8 mouse cellular contexts compared by ENCODE assay signal in the genomic region with DNA sequence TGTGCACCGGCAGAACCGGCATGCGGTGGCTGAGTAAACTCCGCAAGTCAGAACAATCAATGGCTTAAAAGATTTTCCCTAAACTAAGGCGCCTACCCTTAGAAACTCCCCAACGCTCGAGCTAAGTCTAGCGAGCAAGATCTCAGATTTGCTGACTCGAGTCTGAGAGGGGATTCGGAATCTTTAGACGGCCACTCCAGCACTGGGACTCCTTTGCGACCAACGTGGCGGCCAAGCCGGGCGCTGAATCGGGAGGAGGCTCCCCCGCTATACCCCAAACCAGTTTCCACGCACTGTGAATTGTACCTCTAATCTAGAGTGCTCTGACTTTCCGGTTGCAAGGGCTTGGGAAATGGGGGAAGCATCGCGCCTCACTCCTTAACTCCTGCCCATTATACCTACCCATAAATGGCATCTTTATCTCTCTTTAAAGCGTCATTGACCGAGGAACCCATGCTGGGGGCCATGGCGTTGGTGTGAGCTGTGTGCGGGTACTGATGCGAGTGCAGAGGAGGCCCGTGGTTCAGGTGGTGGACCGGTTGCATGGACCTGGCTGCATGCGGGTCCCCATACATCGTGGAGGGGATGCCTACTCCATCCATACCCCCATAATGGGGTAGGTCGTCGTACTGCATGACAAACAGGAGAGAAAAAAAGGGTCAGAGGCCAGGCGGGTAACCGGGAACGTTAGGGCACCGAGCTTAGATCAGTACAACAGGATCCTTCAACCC. TPM values are rescaled to one million over a fixed set of nuclear protein-coding genes. Genes with fewer than 3 reads are reported as not detected.
DNase-seq lines count a peak whose midpoint lies in the region; ATAC-seq and TF ChIP-seq lines count a peak whose summit lies in the region.

No protein-coding gene starts in this region.

- H3K9me3 ChIP-seq in kidney, embryonic 15.5 days (replicated peaks) = no peaks in the 10 kb centered on the region
- no peaks in the 10 kb centered on the region for H3K9me3 ChIP-seq in heart, embryonic 14.5 days (ENCODE audit: control insufficient read depth, low read length)
- no peaks in the 10 kb centered on the region for H3K9me3 ChIP-seq in limb, embryonic 14.5 days (ENCODE audit: control insufficient read depth, low read length)

- peak overlapping the region; percentile 59 for H3K4me3 ChIP-seq in kidney, embryonic 15.5 days (replicated peaks)
- H3K4me3 ChIP-seq in heart, embryonic 14.5 days (ENCODE audit: control insufficient read depth in 1 of 2, insufficient read depth in 1 of 2, low read depth in 1 of 2, low read length in 2 of 2) = peak overlapping the region; percentile 63 to 93
- peak overlapping the region; percentile 32 for H3K4me3 ChIP-seq in limb, embryonic 14.5 days (replicated peaks; ENCODE audit: low read length)
- H3K4me3 ChIP-seq in olfactory bulb, adult 2 months (ENCODE audit: insufficient read depth, low read depth, low read length) = peak overlapping the region; percentile 58

- 2% methylated on average over 37 of the region's 37 CpGs for WGBS in kidney, embryonic 15.5 days
- WGBS in heart, embryonic 14.5 days = under 1% methylated on average over 37 of the region's 37 CpGs
- WGBS in limb, embryonic 14.5 days = 3% methylated on average over 37 of the region's 37 CpGs
- WGBS in olfactory bulb, adult 2 months = 23% methylated on average over 37 of the region's 37 CpGs

- H3K4me2 ChIP-seq in kidney, embryonic 15.5 days = peak overlapping the region; percentile 76
- peak overlapping the region; percentile 96 for H3K4me2 ChIP-seq in heart, embryonic 14.5 days (ENCODE audit: low read length)
- peak overlapping the region; percentile 95 for H3K4me2 ChIP-seq in limb, embryonic 14.5 days (replicated peaks; ENCODE audit: low read depth, low read length, severe bottlenecking)

- peak overlapping the region; percentile 89 for H3K27ac ChIP-seq in kidney, embryonic 15.5 days
- peak overlapping the region; percentile 82 to 93 for H3K27ac ChIP-seq in heart, embryonic 14.5 days (replicated peaks in 1 of 2; ENCODE audit: control insufficient read depth in 1 of 2, insufficient read depth in 1 of 2, low read depth in 2 of 2, low read length in 2 of 2)
- no peak overlapping the region for H3K27ac ChIP-seq in limb, embryonic 14.5 days (replicated peaks; ENCODE audit: low read depth, low read length)
- peak overlapping the region; percentile 84 for H3K27ac ChIP-seq in olfactory bulb, adult 2 months (ENCODE audit: insufficient read depth, low read depth, low read length)

- peaks cover 30% of the 10 kb centered on the region for H3K4me1 ChIP-seq in kidney, embryonic 15.5 days
- peaks cover 9 to 23% of the 10 kb centered on the region in 2 experiments for H3K4me1 ChIP-seq in heart, embryonic 14.5 days (ENCODE audit: control insufficient read depth in 2 of 2, insufficient read depth in 2 of 2, low read length in 2 of 2)
- peaks cover 2% of the 10 kb centered on the region; the same call in 1 of the 2 replicates for H3K4me1 ChIP-seq in limb, embryonic 14.5 days (ENCODE audit: control insufficient read depth, insufficient read depth, low read length)
- peaks cover 7% of the 10 kb centered on the region for H3K4me1 ChIP-seq in olfactory bulb, adult 2 months (ENCODE audit: control insufficient read depth, insufficient read depth, low read length)

- TF ChIP-seq POLR2A in limb, embryonic 14.5 days (IDR thresholded peaks at IDR 0.05; ENCODE audit: borderline replicate concordance, extremely low read depth, insufficient read depth, insufficient read length) = no peak
- TF ChIP-seq POLR2A in olfactory bulb, adult 2 months (IDR thresholded peaks at IDR 0.05; ENCODE audit: insufficient read depth, low read depth, low read length) = no peak

- H3K36me3 ChIP-seq in kidney, embryonic 15.5 days = no peaks in the 10 kb centered on the region
- H3K36me3 ChIP-seq in heart, embryonic 14.5 days (ENCODE audit: control insufficient read depth, insufficient read depth, low read length) = peaks cover 38% of the 10 kb centered on the region
- H3K36me3 ChIP-seq in limb, embryonic 14.5 days (ENCODE audit: control insufficient read depth, insufficient read depth, low read length) = no peaks in the 10 kb centered on the region

- peak overlapping the region; percentile 73 for H3K9ac ChIP-seq in kidney, embryonic 15.5 days
- H3K9ac ChIP-seq in heart, embryonic 14.5 days (ENCODE audit: low read length) = peak overlapping the region; percentile 99
- H3K9ac ChIP-seq in limb, embryonic 14.5 days (ENCODE audit: low read depth, low read length, severe bottlenecking) = peak overlapping the region; percentile 46

- H3K27me3 ChIP-seq in kidney, embryonic 15.5 days = 0 out of 2 replicates have a peak, but pooled peaks cover 10% of the 10 kb centered on the region
- H3K27me3 ChIP-seq in heart, embryonic 14.5 days (ENCODE audit: control insufficient read depth, insufficient read depth, low read length) = no peaks in the 10 kb centered on the region
- H3K27me3 ChIP-seq in limb, embryonic 14.5 days (ENCODE audit: control insufficient read depth, insufficient read depth, low read length) = peaks cover 83% of the 10 kb centered on the region

- no peak for ATAC-seq in kidney, embryonic 15.5 days (replicated peaks; ENCODE audit: low FRiP score)
- ATAC-seq in heart, embryonic 14.5 days (ENCODE audit: insufficient number of reproducible peaks, insufficient read depth, low FRiP score, low read depth) = no peak
- ATAC-seq in limb, embryonic 14.5 days (ENCODE audit: low FRiP score, low read depth) = no peak

- DNase-seq in kidney, postnatal 36 days = no peak
- peak; percentile 61 to 76 for DNase-seq in cerebellum, postnatal 25 days
- no peak for DNase-seq in limb, embryonic 14.5 days (ENCODE audit: low spot score)
- DNase-seq in layer of hippocampus, adult 8-10 months (ENCODE audit: low spot score in 2 of 2) = no peak
- DNase-seq in layer of hippocampus, adult 11-12 months (ENCODE audit: low spot score) = no peak

- TF ChIP-seq CTCF in olfactory bulb, adult 2 months (IDR thresholded peaks at IDR 0.05; ENCODE audit: insufficient read depth, low read depth, low read length) = no peak

RNA-seq across cellular contexts. Expression of gene Meis1, which starts 2.9 kb away (rescaled TPM):
- 118 and 130 TPM in 2 replicates for polyA plus RNA-seq in kidney, embryonic 15.5 days (2015; fragmentation: Nextera tagmentation; extraction: Ambion mirVana)
- 50.1 and 55.4 TPM in 2 replicates for polyA plus RNA-seq in heart, embryonic 14.5 days (2014; fragmentation: Nextera tagmentation; extraction: Ambion mirVana)
- polyA plus RNA-seq in limb, embryonic 14.5 days (2012; rRNA removed) = 12.1 and 16.2 TPM in 2 replicates
- polyA plus RNA-seq in limb, embryonic 14.5 days (2014; fragmentation: Nextera tagmentation; extraction: Ambion mirVana) = 13.6 and 15.9 TPM in 2 replicates
- not detected in 2 replicates for polyA plus RNA-seq in olfactory bulb, adult 2 months (2012; ENCODE audit: insufficient read depth, insufficient read length, low replicate concordance, missing spikeins)
- total RNA-seq in layer of hippocampus, adult 8-10 months (2022) = 1 to 10 TPM; 2.2 to 3.0 (median 2.6) TPM

Comparison
In these comparisons a context has a peak if more than half of its experiments do, and no peak if none do; other contexts are left out.
1. H3K9ac ChIP-seq: peak in every context shown above with its lines; median percentile 99 in heart, embryonic 14.5 days; 73 in kidney, embryonic 15.5 days; 46 in limb, embryonic 14.5 days.
2. DNase-seq: peak in cerebellum, postnatal 25 days (2 of 2); none in kidney, postnatal 36 days (0 of 2), limb, embryonic 14.5 days (single experiment), layer of hippocampus, adult 8-10 months (0 of 2) and layer of hippocampus, adult 11-12 months (single experiment).
3. Peak in every context shown above with its lines, with median percentiles within 50 percentile points of each other: H3K4me2 ChIP-seq and H3K4me3 ChIP-seq.